Mouse (Mus musculus) left cerebral cortex, adult 9 months (tissue): ENCODE measurements around the gene Efna3.
A peak's percentile ranks its signal among the peaks of the same experiment; 100 is the strongest.

Source experiments
- DNase-seq, 2 experiments: peaks; one replicate each; pipeline ENCODE4 v3.0.0; 2022; ENCODE audit warnings: low spot score in 2 of 2

Efna3 gene

DNA sequence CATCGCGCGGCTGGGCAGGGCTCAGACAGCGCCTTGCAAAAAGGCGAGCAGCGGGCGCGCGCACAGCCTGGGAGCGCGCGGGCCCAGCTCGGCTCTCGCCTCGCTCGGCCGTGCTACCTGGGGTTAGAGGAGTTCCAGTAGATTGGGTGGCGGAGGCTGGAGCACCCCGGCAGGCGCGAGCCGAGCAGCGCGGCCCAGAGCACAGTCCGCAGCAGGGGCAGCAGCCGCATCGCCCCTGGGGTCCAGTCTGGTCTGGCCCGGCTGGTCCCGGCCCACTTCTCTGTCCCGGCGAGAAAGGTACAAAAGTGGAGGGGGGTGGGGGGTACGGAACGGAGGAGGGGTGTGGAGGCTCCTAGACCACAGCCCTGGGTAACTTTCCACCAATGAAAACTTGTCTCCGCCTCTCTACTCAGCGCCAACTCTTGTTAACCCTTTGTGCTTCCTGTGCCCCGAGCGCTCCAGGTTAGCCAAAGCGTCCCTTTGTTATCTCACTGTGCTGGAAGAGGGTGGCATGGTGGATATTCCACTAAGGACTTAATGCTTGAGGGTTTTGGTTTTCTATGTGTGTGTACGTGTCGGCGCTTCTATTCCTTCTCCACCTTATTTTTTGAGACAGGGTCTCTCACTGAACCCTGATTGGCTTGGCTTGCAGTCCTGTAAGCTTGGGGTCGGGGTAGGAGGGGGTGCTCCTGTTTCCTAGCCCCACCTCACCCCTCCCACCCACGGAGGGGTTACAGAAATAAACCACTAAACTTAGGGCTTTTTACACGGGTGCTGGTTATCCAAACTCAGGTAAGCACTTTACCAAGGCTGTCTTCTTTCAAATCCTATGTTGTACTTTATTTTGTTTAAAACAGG, 15.2 kb upstream of the Efna3 start, which contains the start of gene Efna4:
Gene Efna4, minus strand, starts transcription at position 308 of the 858 bp plus-strand sequence.
- no peak for DNase-seq

DNA sequence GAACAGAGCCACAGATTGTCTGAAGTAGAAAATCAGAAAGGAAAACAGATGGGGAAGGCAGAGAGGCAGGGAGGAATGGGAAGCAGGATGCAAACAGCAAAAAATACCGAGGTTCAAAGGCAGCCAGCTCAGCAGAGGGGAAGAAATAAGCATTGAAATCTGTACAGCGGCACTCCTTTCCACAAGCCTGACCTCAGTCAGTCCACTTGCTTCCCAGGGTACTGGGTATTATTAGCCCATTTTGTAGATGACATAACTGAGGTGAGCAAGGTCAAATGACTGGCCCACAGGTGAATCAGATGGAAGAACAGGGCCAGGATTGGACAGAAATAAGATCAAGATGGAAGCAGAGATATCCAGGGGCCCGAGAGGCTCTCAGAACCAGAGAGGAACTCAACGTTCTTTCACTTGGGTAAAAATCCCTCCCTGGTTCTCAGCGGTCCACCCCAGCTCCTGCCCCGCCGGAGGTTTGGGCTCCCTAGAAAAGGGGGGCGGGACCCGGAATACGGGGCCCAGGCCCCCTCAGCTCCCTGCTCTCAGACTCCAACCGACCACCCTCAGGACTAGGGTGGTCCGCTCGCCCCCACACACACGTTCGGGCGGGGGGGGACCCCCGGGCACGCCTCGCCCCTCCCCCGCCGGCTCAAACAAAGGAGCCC, 14.4 kb upstream of the Efna3 start:
- no peak for DNase-seq

DNA sequence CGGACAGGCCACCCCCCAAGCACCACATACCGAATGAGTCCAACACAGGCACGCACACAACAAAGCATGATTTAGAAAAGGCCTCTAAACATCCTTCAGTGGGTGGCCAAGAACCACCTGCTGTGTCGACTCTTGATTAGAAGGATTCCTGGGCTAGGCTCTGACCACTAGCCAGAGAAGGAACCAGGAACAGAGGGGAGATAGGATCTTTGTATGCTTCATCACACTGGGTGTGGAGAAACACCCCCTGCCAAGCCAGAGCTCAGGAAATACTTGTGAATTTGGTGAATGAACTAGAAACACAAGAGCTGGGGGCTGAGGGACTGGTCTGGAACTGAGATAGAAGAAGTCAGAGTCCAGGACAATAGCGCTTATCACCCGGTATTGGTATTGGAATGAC, 13.8 kb upstream of the Efna3 start:
- no peak for DNase-seq

DNA sequence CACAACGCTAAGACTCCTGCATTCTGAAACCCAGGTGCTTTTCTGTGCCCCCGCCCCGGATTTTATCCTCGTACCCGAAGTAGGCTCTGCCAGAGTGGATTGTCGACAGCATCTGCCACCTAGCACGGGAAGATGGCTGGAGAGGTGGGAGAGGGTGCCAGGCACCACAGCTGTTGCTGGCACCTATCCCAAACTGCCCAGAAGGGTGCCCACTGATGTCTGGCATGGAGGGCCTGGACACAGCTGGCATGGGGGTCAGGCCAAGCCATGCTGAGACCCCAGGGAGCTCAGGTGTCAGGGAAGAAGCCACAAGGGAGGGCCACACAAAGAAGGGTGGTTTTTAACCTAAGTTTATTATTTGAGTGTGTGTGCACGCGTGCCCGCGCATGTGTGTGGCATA, 10.3 kb upstream of the Efna3 start:
- no peak for DNase-seq

DNA sequence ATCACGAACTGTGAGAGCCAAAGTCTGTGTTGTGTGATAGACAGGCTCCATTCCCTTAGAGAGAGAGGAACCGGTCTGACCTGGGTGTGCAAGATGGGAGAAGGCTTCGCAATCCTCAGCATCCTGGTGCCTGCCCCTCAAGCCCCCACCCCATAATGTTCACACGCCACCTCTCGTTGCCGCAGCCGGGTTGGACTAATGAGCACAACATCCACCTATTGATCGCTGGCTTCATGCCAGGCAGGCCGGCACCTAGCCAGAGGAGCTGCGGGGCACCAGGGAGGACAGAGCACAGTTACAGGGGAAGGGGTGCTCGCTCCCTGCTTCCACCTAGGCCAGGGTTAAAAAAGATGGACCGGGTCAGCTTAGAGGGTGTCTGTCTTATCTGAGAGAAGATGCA, 9.7 kb upstream of the Efna3 start:
- no peak for DNase-seq

DNA sequence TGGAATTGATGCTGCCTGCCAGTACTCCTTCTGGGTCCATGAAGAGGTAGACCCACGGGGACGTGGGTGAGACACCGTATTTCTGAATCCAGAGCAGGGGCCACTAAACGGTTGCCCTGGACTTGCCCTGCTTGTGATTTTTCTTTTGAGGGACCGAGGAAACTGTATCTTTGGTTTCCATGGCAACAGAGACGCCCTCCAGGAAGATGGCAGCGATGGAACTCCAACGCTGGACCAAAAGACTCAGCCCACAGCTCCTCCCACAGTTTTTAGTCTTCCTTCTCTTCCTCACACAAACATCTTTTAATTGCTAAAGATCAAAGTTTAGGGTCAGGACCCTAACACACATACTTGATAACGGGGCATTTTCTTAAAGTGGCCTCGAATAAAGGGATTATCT, 9.2 kb upstream of the Efna3 start:
- DNase-seq = no peak

DNA sequence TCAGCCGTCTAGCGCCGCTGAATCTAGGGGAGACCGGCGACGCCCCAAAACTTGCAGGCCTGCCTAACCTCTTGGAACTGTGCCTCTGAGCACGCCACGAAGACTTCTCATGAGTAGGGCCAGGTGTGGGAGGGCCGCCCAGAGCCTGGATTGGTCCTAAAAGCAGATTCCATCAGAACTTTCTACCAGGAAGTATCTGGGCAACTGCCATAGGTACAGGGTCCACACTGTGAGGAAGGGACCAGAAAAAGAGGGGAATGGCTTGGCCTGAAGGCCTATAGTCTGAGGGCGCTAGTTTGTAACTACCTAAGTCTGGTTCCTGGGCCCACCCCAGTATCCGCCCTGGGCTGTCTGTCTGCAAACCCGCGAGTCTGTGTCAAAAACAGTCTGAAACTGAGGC, 8.8 kb upstream of the Efna3 start:
- no peak for DNase-seq

DNA sequence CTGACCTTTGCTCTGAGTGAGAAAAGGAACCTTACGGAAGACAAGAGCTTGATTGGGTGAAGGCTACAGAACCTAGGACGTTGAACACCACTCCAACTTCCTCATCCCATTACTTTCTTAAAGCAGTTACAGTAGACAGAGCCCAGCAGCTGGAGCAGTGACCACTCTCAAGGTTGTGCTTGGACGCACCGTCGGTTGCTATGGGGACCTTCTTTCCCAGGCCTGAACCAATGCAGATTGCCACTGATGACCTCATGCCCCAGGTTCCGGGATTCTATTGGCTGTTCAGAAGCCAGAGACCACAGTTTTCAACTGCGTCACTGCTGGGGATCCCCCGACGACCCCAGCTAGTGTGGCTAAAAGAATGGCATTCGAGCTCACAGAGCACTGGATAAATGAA, 8.2 kb upstream of the Efna3 start:
- DNase-seq = no peak

DNA sequence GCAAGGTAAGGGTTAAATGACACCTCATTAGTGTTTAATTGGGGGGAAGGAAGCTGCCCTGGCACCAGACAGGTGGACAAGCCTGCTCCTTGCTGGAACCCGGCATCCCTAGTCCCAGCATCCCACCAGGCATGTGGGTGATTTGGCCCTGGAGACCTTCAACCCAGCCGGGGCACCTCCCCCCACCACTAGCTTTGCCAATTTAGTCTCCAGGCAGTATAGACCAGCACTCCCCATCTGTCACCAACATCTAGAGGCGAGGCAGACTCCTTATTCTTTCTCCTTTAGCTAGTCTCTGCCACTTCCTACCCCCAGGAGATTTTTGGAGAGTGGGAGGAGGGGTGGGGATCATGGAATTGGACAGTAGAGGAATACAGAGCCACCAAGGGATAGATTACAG, 7.6 kb upstream of the Efna3 start:
- DNase-seq = no peak

DNA sequence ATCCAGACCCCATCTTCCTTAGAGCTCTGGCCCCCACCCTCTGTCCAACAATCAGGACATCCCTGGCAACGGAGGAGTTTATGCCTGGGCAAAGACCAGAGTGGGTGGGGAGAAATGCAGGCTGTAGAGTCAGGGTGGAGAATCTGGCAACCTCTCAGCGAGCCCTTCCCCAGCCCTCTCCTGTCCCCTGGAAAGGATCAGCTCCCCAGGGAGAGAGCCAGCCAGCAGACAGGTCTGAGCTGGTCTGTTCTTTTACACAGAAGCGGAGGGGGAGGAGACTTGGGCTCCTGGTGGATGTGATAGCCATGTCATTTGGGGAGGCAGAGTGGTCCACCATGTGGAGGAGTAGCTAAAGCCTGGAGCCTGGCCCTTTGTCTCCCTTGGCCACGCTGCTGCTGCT, 5.9 kb upstream of the Efna3 start:
- DNase-seq = no peak

DNA sequence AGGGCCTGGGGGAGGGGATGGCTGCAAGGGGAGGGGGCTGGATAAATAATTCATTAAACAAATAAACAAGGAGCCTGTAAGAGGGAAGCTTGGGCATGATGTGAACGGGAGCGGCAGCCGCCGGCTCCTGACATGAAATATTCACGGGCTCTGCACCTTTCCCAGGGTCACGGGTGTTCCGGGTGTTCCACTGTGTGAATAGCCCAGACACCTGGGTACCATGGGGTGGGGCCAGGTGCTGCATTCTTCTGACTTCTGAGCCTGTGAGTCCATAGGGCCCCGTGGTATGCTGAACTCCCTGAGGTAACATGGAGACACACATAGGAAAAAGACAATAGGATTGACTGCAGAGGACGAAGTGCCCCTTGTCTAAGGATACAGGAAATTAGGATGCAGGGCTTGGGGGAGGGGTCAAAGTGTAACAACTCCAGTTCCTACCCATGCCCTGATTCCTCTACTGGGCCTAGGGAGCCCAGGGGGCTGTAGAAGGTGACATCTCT, 4.7 kb upstream of the Efna3 start:
- no peak for DNase-seq

DNA sequence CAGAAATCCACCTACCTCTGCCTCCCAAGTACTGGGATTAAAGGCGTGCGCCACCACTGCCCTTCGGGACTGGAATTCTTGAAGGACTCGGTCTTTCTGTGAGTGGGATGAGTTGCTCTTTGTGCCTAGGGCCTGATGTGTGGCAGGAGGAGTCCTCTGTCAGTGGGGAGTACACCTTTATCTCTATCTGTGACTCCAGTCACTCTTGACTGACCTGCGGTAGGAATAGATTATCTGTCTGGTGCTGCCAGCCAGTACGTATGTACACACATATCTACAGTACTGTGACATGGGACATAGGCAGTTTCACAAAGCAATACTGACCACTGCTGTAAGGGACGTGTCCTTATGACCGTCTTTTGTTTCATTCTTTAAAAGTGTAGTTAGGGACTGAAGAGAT, 3.1 kb upstream of the Efna3 start:
- no peak for DNase-seq

DNA sequence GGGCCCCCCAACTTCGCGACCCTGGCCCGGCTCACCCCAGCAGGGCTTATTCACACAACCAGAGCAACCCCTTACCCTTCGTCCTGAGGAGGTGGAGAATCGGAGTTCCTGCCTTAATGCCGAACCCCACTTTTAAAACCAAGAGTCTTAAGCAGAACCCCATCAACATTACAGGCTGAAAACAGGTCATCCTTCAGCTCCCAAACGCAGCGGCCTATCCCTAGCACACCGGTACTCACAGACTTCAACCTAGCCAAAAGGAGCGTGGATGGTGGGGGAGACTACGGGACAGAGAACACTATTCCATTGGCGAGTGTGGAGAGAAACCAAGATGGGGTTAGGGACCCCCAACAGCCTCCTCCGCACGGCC, 649 bp downstream of the Efna3 start:
- DNase-seq = no peak

DNA sequence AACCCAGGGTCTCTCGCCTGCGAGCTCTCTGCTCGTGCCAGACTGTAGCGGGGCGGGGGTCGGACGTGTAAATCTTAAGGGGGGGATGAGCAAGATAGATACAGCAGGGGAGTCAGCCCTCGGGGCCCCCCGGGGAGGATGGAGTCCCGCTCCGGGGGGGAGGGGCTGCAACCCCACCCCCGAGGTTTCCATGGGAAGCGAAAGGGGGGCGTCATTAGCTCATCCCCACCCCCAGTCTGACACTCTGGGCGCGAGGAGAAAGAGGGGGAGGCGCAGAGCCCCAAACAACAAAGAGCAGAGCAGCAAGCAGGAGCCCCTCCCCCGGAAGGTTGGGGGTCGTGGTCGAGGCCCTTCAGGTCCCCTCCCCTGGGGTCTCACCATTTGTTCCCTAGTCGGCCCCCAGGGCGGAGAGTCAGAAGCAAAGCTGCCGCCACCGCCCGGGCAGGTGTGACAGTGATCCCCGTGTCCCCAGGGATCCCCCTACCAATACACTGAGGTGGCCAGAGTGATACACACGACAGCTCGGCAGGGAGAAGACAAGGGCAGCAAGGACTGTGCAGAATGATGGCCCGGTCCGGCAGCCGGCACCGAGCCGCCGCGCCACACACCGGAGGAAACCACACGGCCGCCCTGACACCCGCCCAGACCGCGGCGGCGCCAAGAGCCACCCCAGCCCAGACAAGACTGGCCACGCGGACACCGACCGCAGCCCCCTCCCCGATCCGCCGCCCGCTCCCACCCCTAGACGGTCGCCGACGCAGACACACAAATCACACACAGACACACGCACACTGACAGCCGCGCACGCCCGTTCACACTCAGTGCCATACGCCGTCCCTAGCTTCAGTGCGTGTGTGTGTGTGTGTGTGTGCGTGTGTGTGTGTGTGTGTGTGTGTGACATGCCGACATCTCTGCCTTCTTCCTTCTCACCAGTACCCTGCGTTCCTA, 1.3 kb downstream of the Efna3 start:
- no peak for DNase-seq

DNA sequence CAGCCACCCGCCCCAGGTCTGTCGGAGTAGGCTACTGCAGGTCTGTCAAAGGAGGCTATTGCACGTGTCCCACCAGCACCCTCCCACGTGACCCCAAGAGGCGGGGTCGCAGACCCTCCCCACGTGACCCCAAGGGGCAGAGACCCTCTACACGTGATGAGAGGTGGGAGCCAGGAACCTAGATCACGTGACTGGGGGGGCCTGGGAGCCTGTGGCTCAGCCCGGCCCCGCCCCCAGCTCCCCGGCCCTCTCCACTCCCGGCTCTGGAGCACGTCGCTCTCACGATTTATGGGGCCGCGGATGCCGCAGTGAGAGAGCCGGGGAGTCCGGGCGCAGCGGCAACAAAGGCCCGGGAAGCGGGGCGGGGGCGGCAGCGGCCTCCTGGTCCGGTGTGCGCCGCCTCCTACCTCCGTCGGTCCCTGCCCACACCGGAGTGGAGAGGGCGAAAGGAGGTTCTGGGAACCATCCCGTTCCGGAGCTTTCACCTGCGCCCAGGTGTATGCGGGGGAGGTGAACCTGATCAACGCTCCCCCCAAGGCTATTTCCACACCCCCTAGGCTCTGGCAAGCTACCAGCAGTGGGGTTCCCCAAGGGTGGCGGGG, 2.1 kb downstream of the Efna3 start:
- DNase-seq = no peak

DNA sequence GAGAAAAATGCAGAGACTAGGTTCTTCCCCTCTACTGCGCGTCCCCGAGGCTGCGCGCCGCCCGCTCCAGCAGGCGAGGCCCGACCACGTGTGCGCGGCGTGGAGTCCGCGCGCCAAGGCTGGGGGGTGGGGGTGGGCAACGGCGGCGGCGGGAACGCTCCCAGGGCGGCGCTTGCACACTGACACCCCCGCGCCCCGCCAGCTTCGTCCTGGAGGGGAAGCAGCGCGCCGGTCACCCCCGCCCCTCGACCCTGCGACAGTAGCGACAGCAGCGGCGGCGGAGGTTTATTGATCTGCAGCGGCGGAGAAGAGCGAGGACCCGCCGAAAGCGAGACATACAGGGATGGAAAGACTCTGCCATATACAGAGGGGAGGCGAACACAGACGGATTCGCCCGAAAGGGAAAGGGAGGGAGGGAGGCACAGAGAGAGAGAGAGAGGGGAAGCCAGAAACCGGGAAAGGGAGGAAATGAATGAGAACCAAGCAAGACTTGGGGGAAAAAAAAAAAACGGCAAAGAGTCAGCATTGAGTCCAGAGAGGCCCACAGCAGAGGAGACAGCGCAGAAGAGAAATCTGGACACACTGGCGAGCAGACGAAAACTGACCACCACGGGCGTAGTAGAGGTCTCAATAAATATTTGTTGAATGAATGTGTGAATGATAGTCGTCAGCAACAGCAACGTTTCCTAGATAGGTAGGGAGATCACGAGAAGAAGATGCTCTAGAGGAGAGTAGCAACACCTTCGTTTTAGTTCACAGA, 3.0 kb downstream of the Efna3 start:
- no peak for DNase-seq

DNA sequence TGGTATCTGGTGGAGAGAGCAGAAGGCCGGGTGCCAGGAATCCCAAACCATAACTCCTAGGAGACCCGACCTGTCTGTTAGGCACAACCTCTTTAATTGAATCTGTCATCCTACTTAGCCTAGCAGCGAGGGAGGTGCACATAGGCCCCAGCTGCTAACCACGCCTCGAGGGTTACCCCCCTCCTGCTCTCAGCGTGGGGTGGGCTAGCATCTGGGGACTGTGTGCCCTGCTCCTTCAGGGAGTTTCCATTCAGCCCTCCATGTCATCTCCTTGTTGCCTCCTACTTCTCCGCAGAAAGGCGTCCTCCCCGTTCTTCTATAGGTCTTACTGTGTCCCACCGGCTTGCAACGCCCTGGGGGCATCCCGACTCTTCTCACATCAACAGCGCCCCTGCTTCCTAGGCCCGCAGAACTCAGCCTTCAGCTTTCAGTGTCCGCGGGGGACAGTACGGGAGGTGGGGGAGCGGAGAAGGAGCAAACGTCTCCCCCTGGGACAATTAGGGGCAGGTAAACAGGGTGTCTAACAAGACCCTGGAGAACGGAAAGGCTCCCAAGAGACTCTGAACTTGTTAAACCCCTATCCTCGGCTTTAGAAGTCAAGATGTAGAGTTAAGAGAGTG, 3.7 kb downstream of the Efna3 start:
- no peak for DNase-seq

DNA sequence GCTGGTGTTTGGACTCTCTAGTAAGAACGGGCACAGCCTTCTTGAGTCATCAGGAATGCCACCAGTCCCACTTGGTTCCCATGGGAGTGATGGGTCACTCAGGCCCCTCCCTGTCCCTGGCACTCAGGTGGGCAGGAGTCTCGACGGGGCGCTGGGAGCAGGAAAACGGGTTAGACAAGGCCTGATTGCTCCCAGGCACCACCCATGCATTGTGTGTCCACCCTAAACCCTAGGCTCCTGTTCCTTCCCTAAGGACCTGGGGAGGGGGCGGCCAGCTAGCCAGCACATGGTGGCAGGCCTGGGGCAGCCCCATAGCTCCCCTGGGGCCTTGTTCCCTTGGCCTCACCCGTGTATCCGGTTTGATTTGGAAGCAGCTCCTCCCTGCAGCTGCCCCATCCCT, 4.4 kb downstream of the Efna3 start:
- DNase-seq = no peak

DNA sequence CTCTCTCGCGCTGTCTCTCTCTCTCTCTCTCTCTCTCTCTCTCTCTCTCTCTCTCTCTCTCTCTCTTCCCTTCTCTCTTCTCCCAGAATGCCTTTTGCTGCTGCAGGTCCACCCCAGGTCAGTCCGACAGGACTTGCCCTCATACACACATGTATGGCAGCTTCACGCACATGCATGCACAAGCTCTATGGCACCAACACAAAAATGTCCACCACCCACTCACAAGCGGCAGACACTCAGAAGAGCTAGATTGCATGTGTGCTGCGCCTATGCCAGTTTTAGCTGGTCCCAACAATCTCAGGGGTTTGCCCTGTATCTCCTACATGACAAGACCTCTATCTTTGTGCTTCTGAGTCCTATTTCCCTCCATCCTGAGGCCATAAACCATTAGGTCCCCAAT, 5.5 kb downstream of the Efna3 start:
- DNase-seq = no peak

DNA sequence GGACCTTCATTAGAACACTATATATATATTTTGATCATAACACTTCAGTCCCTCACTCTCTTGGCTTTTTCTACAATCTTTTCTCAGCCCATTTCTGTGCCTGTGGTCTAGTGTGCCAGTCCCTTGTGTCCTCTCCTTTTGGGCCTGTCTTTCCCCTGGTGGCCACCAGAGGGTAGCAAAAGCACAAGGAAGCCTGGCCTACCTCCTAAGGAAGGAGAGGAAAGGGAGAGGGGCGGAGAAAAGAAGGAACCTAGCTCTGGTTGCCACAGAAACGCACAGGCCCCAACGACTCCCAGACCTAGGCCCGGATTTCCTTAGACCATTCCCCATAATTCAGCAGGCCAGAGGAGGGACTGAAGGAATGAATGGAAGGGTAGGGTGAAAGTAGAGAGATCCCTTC, 5.9 kb downstream of the Efna3 start:
- DNase-seq = peak in 1 of 2 experiments; percentile 94
